Mouse (Mus musculus) lung, embryonic 15.5 days (tissue): Measurements from ENCODE around the gene Anp32a. TPM values are rescaled to one million over a fixed set of nuclear protein-coding genes. Genes with fewer than 3 reads are reported as not detected.

ENCODE experiments used
- ATAC-seq: fragments of 200-750 bp; cut with Nextera tagmentation; 2 replicates; pipeline ENCODE4 v1.8.0; 2017; ENCODE audit warnings: moderate number of reproducible peaks, borderline replicate concordance; ENCODE audit not compliant: low FRiP score, low TSS enrichment; ENCODE audit errors: extremely low read depth
- H3K27ac ChIP-seq: fragments of 300-500 bp; sonication (generic); 2 replicates; pipeline ENCODE4 v1.5.1; 2015; ENCODE audit warnings: moderate library complexity, mild to moderate bottlenecking, inconsistent platforms
- H3K27me3 ChIP-seq: fragments of 300-500 bp; sonication (generic); 2 replicates; pipeline ENCODE4 v1.6.1; 2015; ENCODE audit warnings: inconsistent platforms
- H3K36me3 ChIP-seq: fragments of 300-500 bp; sonication (generic); 2 replicates; pipeline ENCODE4 v1.6.1; 2015; ENCODE audit warnings: inconsistent platforms
- H3K4me1 ChIP-seq: fragments of 300-500 bp; sonication (generic); 2 replicates; pipeline ENCODE4 v1.6.1; 2015; ENCODE audit warnings: inconsistent platforms
- H3K4me2 ChIP-seq: fragments of 300-500 bp; sonication (generic); 2 replicates; pipeline ENCODE4 v1.6.1; 2015; ENCODE audit warnings: inconsistent platforms, mild to moderate bottlenecking, moderate library complexity
- H3K4me3 ChIP-seq: fragments of 300-500 bp; sonication (generic); 2 replicates; pipeline ENCODE4 v1.5.1; 2015; ENCODE audit warnings: mild to moderate bottlenecking, inconsistent platforms
- H3K9ac ChIP-seq: fragments of 300-500 bp; sonication (generic); 2 replicates; pipeline ENCODE4 v1.6.1; 2015; ENCODE audit warnings: inconsistent platforms
- H3K9me3 ChIP-seq: fragments of 300-500 bp; sonication (generic); 2 replicates; pipeline ENCODE4 v1.6.1; 2016; ENCODE audit warnings: inconsistent platforms
- WGBS: fragments of 180-500 bp; shearing (Covaris S2); methylation state at CpG from one replicate; pipeline ENCODE4 v1.1.7; 2015; 5-methylcytosine and 5-hydroxymethylcytosine counted together
- polyA plus RNA-seq: library from polyadenylated mRNA; unstranded; fragments of >200 nt; fragmentation: Nextera tagmentation; extraction: Ambion mirVana; gene quantifications from 2 replicates; pipeline ENCODE4 v1.2.1, GENCODE M21; 2015

The Anp32a gene
- polyA plus RNA-seq, 1 experiment from 2014 or later: 182 TPM

GRCm38 (mm10) chr9:62348050-62348449 lies 7.0 kb downstream of the Anp32a start:
- peaks cover 71% of the 10 kb centered on the region for H3K4me1 ChIP-seq

DNA sequence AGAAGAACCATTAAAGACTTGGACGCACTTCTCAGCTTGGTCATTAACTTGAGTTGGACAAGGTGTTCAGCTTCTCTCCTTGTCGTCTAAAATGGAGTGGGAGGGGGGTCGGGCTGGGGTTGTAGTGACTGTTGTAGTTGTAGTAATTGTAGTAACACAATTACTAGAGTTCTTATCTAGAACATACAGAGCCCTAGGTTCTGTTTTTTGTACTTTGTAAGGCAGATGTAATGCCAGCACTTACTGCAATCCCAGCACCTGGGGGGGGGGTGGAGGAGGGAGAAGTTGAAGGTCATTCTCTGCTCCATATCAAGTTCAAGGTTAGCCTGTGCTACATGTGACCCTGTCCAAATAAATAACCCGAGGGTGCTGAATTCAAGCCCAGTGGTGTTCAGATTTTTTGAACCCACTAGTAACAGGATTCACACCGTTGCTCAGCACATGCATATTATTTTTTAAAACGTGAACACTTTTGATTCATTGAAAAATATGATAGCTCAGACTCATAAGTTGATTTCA lies 7.4 kb downstream of the Anp32a start:
- H3K9ac ChIP-seq: no peak overlapping the region
- no peak for ATAC-seq
- whole genome bisulfite sequencing: 47% methylated on average over 6 of the region's 6 CpGs
- H3K9me3 ChIP-seq: no peaks in the 10 kb centered on the region
- 0 out of 2 replicates have a peak overlapping the region, but pooled peaks have one; percentile 3 for H3K27ac ChIP-seq
- no peaks in the 10 kb centered on the region for H3K27me3 ChIP-seq
- no peak overlapping the region for H3K4me3 ChIP-seq
- no peak overlapping the region for H3K4me2 ChIP-seq
- H3K4me1 ChIP-seq: peaks cover 71% of the 10 kb centered on the region
- H3K36me3 ChIP-seq: no peaks in the 10 kb centered on the region; the same call in 1 of the 2 replicates

More at GRCm38 (mm10) chr9:62348050-62348449, 7.0 kb downstream of the Anp32a start:
- H3K27me3 ChIP-seq: no peaks in the 10 kb centered on the region
- no peaks in the 10 kb centered on the region; the same call in 1 of the 2 replicates for H3K36me3 ChIP-seq
- no peak overlapping the region for H3K9ac ChIP-seq
- no peaks in the 10 kb centered on the region for H3K9me3 ChIP-seq
- H3K4me3 ChIP-seq: no peak overlapping the region
- H3K4me2 ChIP-seq: no peak overlapping the region
- ATAC-seq: no peak
- H3K27ac ChIP-seq: no peak overlapping the region
- WGBS: 79% methylated on average over 10 of the region's 10 CpGs

DNA sequence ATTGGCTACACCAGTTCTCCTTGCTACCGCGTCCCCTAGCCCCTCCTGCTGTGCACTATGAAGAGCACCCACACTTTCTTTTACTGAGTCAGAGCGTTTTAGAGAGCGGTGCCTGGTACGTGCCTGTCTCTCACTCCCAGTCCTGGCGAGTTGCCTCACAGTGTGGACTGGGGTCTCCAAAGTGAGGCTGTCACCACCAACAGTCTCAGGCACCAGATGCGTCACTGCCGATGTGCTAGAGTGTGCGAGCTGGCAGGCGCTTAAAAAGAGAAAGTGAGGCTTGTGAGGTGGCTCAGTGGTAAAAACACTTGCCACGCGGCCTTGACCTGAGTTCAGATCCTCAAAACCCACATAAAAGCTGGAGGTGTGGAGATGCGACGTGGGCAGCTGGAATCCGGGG lies 8.2 kb downstream of the Anp32a start:
- peaks cover 77% of the 10 kb centered on the region for H3K4me1 ChIP-seq
- ATAC-seq: no peak
- H3K4me3 ChIP-seq: no peak overlapping the region
- WGBS: 34% methylated on average over 15 of the region's 15 CpGs
- peak overlapping the region; percentile 3; the same call in 1 of the 2 replicates for H3K27ac ChIP-seq
- H3K36me3 ChIP-seq: no peaks in the 10 kb centered on the region; the same call in 1 of the 2 replicates
- no peaks in the 10 kb centered on the region for H3K9me3 ChIP-seq
- no peaks in the 10 kb centered on the region for H3K27me3 ChIP-seq
- H3K4me2 ChIP-seq: no peak overlapping the region
- H3K9ac ChIP-seq: no peak overlapping the region

GRCm38 (mm10) chr9:62350721-62351120 lies 9.6 kb downstream of the Anp32a start:
- 31% methylated on average over 2 of the region's 2 CpGs for WGBS
- Histone ChIP-seq H3K4me2 (no peak overlapping the region), H3K27me3 (no peaks in the 10 kb centered on the region), H3K4me1 (peaks cover 77% of the 10 kb centered on the region), H3K9ac (no peak overlapping the region), H3K4me3 (no peak overlapping the region), H3K36me3 (peaks cover 3% of the 10 kb centered on the region; the same call in 1 of the 2 replicates), H3K9me3 (no peaks in the 10 kb centered on the region), H3K27ac (no peak overlapping the region)
- no peak for ATAC-seq

- Histone ChIP-seq H3K9ac (no peak overlapping the region), H3K9me3 (no peaks in the 10 kb centered on the region), H3K36me3 (peaks cover 3% of the 10 kb centered on the region; the same call in 1 of the 2 replicates), H3K4me3 (no peak overlapping the region), H3K4me2 (peak overlapping the region; percentile 16; the same call in 1 of the 2 replicates), H3K27ac (peak overlapping the region; percentile 26; the same call in 1 of the 2 replicates), H3K27me3 (no peaks in the 10 kb centered on the region), H3K4me1 (peaks cover 76% of the 10 kb centered on the region)
- ATAC-seq: peak; percentile 49; the same call in 1 of the 2 replicates
- 14% methylated on average over 4 of the region's 4 CpGs for WGBS
Measured at GRCm38 (mm10) chr9:62351200-62351599, 10.1 kb downstream of the Anp32a start.

- peaks cover 70% of the 10 kb centered on the region for H3K4me1 ChIP-seq
- 74% methylated on average over 7 of the region's 7 CpGs for WGBS
Measured at GRCm38 (mm10) chr9:62353784-62354183, 12.7 kb downstream of the Anp32a start.

DNA sequence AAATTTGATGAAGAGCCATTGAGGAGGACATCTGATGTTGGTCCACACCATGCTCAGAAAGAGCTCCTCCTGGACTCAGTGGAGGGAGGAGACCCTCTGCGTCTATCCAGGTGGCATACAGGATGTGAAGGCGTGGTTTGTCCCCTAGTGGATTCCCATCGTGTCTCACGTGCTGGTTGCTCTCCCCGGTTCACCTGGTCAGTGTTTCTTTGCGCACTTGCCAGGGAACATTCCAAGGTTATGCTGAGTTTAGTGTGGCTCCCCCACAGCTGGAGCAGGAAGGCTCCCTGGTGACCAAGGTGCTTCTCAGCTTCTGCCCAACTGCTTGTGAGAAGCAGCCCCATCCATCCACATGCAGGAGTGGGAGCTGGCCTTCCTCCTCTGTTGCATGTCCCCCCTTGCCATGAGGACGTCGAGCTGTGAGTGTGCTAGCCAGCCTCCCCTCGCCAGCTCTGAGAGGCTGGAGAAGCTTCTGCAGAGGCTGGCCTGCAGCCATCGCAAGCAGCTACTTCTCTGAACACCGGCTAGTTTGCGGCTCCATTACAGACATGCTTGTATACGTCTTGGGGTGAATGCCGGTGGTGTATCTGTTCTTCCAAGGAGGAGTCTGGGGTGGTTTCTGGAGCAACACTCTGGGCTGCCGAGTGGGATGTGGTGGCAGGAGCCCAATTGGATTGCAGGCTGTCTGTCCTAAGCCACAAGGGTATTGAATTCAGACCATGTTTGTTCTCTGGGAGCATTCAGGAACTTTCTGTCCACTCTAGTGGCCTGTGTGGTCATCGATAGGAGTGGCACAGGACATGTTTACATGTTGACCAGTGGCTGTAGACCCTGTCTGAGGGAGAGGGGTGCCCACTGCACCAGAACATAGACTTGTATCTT lies 14.0 kb downstream of the Anp32a start:
- Histone ChIP-seq H3K9ac (no peak overlapping the region), H3K4me2 (no peak overlapping the region), H3K4me1 (peaks cover 70% of the 10 kb centered on the region), H3K4me3 (no peak overlapping the region), H3K9me3 (no peaks in the 10 kb centered on the region), H3K36me3 (peaks cover 6% of the 10 kb centered on the region; the same call in 1 of the 2 replicates), H3K27ac (no peak overlapping the region), H3K27me3 (no peaks in the 10 kb centered on the region)
- ATAC-seq: no peak
- WGBS: 63% methylated on average over 16 of the region's 16 CpGs

More at GRCm38 (mm10) chr9:62353784-62354183, 12.7 kb downstream of the Anp32a start:
- ATAC-seq: no peak
- H3K9ac ChIP-seq: no peak overlapping the region
- peaks cover 6% of the 10 kb centered on the region; the same call in 1 of the 2 replicates for H3K36me3 ChIP-seq
- H3K4me3 ChIP-seq: no peak overlapping the region
- H3K27me3 ChIP-seq: no peaks in the 10 kb centered on the region
- H3K27ac ChIP-seq: no peak overlapping the region
- no peak overlapping the region for H3K4me2 ChIP-seq
- no peaks in the 10 kb centered on the region for H3K9me3 ChIP-seq

GRCm38 (mm10) chr9:62355763-62356162 lies 14.7 kb downstream of the Anp32a start:
- no peak overlapping the region for H3K4me3 ChIP-seq
- no peak overlapping the region for H3K4me2 ChIP-seq
- peaks cover 70% of the 10 kb centered on the region for H3K4me1 ChIP-seq
- H3K9me3 ChIP-seq: no peaks in the 10 kb centered on the region
- no peak overlapping the region for H3K27ac ChIP-seq
- H3K9ac ChIP-seq: no peak overlapping the region
- H3K27me3 ChIP-seq: no peaks in the 10 kb centered on the region
- peaks cover 6% of the 10 kb centered on the region; the same call in 1 of the 2 replicates for H3K36me3 ChIP-seq
- WGBS: 82% methylated on average over 6 of the region's 6 CpGs
- no peak for ATAC-seq

GRCm38 (mm10) chr9:62357593-62357992 lies 16.5 kb downstream of the Anp32a start:
- no peaks in the 10 kb centered on the region for H3K27me3 ChIP-seq
- peaks cover 6% of the 10 kb centered on the region; the same call in 1 of the 2 replicates for H3K36me3 ChIP-seq
- no peak overlapping the region for H3K4me2 ChIP-seq
- H3K9ac ChIP-seq: no peak overlapping the region
- H3K4me1 ChIP-seq: peaks cover 76% of the 10 kb centered on the region
- no peak overlapping the region for H3K27ac ChIP-seq
- WGBS: 58% methylated on average over 8 of the region's 8 CpGs
- H3K9me3 ChIP-seq: no peaks in the 10 kb centered on the region
- no peak overlapping the region for H3K4me3 ChIP-seq
- ATAC-seq: no peak

GRCm38 (mm10) chr9:62358851-62359250 lies 17.8 kb downstream of the Anp32a start:
- 53% methylated on average over 9 of the region's 9 CpGs for WGBS
- ATAC-seq: no peak
- H3K4me3 ChIP-seq: no peak overlapping the region
- no peaks in the 10 kb centered on the region for H3K27me3 ChIP-seq
- H3K27ac ChIP-seq: no peak overlapping the region
- H3K4me2 ChIP-seq: no peak overlapping the region
- H3K9ac ChIP-seq: no peak overlapping the region
- no peaks in the 10 kb centered on the region for H3K9me3 ChIP-seq
- peaks cover 87% of the 10 kb centered on the region for H3K4me1 ChIP-seq
- peaks cover 6% of the 10 kb centered on the region; the same call in 1 of the 2 replicates for H3K36me3 ChIP-seq

DNA sequence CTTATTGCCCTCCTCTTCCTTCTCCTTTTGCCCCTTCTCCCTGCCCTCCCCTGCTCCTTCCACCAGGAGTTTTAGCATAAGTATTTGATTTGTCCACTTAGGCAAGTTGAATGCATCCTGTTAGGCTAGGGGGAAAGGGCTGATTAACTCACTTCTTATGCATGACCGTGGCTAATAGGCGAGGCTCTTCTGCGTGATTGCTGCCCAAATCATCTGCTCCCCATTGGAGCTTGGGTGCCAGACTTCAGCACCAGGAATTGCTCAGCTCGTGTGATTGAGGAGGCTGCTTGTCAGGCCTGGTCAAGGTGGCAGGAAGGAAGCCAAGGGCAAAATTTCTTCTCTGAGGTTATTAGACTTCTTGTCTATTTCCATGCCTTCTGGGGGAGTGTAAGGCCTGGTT lies 19.8 kb downstream of the Anp32a start:
- ATAC-seq: no peak
- 36% methylated on average over 4 of the region's 4 CpGs for WGBS
- H3K4me3 ChIP-seq: no peak overlapping the region
- peaks cover 90% of the 10 kb centered on the region for H3K4me1 ChIP-seq
- no peak overlapping the region for H3K9ac ChIP-seq
- H3K36me3 ChIP-seq: peaks cover 4% of the 10 kb centered on the region; the same call in 1 of the 2 replicates
- peak overlapping the region; percentile 27; the same call in 1 of the 2 replicates for H3K27ac ChIP-seq
- H3K9me3 ChIP-seq: no peaks in the 10 kb centered on the region
- no peak overlapping the region for H3K4me2 ChIP-seq
- H3K27me3 ChIP-seq: no peaks in the 10 kb centered on the region
